Mouse (Mus musculus) mouse trophoblast stem cell (cell line): ENCODE results near the gene Shisa3.

Experiments used
- in situ Hi-C, 2 experiments: fragments of 300-500 bp; cut with MseI, MboI; formaldehyde crosslinking; loops; 2 replicates in 1 of 2; 3 replicates in 1 of 2; pipeline ENCODE4 v1.15.1; 2025

Gene Shisa3

DNA sequence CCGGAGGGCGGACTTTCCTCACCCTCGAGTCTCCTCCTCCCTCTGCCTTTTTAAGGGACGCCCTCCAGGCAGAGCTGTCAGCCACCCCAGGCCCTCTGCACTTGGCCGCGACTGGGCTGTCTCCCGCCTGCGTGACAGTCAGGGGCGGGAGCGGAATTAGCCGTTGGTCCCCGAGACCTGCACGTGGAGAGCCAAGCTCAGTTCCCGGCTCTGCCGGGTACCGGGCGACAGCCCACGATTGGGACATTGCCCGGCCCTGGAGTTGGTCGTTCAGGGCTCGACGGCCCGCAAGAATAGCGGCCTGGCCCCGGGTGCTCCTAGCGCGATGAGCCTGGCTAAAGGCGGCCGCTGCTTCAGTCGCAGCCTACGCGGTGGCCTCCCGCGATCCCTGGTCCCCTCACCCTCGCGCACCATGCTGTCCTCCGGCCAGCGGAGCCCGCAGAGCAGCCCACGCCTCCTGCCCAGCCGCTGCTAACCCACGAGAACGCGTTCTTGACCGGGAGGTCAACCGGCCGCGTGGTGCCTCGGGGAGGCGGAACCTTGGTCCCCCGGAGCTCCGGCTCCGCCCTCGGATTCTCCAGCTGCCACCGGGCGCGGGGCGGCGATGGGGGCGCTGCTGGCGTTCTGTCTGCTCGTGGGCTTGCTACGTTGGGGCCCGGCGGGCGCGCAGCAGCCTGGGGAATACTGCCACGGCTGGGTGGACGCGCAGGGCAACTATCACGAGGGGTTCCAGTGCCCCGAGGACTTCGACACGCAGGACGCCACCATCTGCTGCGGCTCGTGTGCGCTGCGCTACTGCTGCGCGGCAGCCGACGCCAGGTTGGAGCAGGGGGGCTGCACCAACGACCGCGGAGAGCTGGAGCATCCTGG is at the start of gene Shisa3:
Gene Shisa3 (plus strand): TSS at position 79 of the 870 bp plus-strand sequence.
- in situ Hi-C loops, result no loop called here

DNA sequence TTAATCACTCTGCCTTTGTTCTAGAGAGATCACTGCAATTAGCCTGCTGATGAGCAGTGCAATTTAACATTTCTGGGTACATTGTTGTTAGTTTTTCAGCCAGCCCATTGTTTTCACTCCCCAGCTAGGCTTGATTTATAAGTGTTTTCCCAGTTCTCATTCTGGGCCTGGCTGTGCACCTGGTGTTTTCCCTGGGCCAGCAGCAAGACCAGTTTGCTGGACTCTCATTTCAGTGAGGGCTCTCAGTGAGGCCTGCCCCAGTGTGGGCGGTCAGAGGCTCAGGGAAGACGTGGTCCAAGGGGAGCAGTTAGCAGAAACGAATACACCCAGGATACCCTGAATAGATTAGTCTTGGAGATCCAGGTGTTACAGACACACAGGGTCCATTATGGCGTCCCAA is 49.0 kb upstream of the Shisa3 start:
- in situ Hi-C loops, result no loop called here

DNA sequence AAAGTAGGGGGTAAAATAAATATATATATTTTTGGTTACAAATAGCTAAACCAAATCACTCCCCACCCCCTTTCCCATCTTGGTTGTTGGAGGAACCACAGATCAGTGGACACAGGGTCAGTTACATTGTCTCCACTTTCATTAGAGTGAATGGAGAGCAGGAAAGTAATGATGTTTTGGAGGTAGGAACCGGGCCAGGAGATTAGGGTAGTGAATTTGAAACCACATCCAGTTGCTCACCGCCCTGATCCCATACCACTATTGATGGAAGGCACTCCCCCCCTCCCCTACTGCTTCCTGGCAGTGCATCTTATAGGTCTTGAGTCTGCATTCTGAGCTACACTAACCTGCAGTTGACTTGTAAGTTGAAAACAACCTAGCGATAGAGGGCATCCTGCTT is 48.6 kb upstream of the Shisa3 start:
- in situ Hi-C loops, result no loop called here

DNA sequence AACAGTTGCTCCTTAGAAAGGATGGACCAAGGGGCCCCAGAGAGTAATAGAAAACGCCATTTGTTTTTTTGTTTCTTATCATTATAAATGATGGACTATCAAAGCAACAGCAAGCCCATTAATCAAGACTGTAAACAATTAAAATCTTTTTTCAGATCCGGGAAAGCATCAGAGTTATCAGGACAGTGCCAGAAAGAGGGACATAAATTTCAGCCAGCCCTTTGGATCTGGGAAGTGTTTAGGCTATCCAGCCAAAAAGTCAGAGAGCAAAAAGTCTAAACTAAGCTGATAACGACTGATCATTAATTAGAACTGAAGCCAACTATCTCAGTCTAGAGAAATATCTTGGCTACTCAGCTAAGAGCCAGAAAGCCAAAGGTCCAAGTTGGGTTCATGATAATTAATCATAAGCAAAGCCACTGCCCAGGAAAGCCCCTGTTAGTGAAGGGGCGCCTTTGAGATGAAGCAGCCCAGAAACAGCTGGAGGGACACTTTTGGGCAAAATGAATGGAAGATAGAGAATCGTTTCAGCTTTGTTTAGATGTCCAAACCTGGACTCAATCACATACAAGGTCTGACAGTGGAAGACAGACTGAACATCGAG is 35.0 kb upstream of the Shisa3 start:
- in situ Hi-C loops, result no loop called here

DNA sequence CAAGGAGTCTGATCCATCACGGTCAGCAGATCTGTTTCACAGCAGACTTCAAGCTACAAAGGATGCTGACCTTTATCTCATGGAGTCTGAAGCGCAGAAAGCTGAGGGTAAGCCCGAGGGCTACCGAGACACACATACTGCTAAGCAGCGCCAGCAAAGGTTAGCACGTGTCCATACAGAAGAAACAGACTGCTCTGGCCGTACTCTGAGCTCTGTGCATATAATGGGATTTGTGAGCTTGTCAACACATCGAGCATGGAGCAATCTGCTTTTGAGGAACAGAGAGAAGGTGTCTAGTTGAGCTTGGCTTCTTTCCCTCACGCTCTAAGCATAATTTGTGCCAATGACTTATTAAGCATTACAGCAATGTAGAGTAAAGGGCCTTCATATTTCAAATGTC is 33.6 kb upstream of the Shisa3 start:
- in situ Hi-C loops, result no loop called here

DNA sequence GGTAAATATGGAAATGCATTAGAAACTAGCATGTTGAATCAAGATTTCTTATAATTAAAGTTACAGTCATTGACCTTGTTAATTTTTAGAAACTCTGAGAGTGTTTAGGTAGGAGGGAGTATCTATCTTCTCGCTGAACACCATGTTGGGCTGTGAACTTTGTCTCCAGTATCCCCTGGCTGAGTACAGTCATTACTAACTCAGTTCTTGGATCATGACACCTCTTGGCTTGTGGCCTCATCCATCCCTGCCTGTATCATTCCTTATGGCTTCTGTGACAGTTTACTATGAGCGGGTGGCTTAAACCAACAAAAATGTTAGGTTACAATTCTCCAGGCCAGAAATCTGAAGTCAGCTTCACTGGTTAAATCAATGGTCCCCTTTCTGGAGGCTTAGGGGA is 32.0 kb upstream of the Shisa3 start:
- in situ Hi-C loops, result no loop called here

DNA sequence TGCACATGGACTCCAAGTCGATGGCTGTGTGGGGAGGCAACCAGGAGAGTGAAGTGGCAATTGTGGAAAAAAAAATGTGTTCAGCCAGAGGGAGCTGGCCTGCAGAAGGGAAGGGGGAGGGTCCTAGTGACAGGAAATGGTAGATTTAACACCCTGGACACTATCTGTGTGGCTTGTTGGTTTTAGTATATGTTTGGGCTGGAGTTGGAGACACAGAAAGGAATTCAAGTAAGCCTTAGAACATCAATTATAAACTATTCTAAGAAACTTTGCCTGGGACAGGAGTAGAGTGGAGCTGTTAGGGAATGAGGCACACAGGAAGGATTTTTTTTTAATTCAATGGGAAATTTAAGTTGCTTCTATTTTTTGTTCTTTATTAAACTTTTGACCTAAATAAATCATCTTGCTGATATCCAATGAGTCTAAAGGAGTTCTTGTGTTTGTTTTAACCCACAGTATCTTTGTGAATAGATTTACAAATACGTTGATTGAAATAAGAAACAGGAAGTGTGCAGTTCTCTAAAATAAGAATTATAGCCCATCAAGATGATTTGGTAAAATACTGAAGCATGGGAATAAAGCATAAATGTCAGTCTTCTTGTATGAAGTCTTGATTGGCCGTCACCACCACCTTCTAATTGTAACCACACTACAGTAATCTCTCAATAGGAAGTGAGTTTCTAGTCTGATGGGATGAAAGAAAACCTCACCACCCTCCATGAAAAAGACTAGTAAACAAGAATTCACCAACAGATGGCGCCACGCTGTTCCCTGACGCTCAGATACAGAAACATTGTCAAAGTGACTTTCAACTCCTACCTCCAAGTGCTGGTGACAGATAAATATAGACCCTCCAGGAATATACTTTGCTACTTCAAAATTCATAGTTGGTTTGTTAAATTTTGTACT is 27.7 kb upstream of the Shisa3 start:
- in situ Hi-C loops, result no loop called here

DNA sequence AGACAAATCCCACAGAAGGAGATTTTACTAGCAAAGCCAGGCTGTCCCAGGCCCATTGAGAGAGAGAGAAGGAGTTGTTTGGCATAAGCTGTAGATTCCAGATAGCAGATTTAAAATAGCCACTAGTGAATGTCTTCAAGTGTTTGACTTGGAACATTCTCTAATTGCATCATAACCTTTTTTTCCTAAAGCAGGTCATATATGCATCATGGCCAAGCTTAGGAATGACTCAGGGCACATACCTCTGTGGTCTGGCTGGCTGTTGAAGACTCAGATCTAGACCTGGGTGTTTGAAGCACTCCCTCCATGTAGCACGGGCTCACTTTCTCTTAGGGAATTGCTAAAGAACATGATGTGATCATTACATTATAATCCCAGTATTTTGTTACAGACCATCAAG is 12.6 kb upstream of the Shisa3 start:
- in situ Hi-C loops, result no loop called here

DNA sequence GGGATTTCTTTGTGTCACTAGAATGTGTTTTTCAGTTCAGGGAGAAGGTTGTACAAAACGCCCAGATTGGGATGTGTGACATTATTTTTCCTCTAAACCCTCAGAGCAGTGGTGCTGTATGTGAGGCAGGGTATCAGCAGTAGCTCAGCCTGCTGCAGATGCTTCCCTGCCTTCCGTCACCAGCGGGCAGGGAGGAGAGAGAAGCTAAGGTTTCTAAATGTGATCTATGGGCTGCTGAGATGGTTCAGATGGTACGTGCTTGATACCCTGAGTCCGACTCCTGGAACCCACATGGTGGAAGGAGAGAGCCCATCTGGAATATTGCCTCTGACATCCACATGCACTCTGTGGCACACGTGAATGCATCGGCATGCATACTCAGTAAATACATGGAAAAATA is 12.1 kb upstream of the Shisa3 start:
- in situ Hi-C loops, result no loop called here

DNA sequence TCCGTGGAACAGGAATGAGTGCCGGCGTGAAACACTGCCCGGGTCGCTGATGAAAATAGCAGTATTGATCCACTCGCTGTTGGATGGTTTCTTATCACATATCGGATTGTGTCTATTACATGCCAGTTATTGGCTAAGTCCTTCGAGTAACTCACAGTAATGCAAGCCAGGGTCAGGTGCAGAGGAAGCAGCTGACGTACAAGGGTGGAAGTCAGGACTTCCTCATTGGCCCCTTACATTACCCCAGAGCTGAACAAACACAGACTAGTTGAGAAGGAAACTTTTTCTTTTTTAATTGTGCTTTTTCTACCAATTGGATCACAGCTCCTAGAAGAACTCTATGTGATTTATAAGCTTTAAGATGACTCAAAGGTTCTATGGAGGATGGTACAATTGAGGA is 7.7 kb upstream of the Shisa3 start:
- in situ Hi-C loops, result no loop called here

DNA sequence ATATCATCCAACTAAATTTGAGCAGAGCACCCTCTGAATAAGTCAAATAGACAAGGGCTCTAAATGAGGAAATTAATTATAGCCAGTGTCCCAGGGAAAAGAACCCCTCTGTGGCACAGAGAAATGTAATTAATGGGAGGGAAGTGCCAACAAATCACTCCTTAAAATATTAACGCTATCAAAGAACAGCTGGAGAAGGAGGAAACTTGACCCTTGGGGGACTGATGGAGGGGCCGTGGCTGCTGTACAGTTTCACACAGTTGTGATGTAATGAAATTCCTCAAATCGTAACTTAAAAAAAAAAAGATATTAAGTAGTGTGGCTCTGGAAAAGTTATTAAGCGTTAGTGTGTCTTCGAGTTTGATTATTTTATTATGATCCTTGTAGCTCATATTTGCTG is 1.7 kb upstream of the Shisa3 start:
- in situ Hi-C loops, result no loop called here

DNA sequence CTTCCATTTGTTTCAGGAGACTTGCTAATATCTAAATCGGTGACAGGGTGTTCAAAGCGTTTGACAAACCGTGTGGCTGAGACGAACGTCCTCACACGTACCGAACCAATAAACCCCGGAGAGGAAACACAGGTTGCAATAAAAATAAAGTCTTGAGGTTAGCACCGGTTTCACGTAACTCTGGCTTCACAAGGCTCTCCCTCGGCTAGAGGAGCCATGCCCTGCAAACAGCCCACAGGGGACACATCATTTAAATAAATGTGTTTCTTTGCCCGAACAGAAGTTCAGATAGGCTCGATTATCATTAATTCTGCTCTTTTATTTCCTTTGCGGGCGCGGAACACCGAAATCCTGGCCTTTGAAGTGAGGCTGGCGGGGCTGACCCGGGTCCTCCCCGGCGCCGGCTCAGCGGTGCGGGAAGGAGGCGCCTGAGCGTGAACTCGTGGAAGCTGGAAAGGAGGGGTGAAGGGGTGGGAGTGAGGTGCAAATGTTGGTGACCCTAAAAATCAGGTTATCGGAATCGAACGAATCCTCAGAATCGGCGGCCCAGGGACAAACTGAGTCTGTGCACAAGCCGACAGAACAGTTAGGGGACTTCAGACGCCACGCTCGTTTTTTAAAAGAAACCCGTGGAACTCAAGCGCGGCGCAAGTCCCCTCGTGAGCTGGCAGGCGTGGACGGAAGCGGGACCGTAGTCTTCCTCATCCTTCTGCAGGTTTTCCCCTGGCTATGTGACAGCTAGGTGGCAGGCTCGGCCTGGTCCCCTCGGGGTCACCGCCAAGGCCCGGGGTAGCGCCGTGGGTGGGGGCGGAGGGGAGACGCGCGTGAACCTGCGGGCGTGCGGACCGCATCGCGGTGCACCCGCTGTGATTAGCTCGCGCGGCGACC is 522 bp upstream of the Shisa3 start:
- in situ Hi-C loops, result no loop called here

DNA sequence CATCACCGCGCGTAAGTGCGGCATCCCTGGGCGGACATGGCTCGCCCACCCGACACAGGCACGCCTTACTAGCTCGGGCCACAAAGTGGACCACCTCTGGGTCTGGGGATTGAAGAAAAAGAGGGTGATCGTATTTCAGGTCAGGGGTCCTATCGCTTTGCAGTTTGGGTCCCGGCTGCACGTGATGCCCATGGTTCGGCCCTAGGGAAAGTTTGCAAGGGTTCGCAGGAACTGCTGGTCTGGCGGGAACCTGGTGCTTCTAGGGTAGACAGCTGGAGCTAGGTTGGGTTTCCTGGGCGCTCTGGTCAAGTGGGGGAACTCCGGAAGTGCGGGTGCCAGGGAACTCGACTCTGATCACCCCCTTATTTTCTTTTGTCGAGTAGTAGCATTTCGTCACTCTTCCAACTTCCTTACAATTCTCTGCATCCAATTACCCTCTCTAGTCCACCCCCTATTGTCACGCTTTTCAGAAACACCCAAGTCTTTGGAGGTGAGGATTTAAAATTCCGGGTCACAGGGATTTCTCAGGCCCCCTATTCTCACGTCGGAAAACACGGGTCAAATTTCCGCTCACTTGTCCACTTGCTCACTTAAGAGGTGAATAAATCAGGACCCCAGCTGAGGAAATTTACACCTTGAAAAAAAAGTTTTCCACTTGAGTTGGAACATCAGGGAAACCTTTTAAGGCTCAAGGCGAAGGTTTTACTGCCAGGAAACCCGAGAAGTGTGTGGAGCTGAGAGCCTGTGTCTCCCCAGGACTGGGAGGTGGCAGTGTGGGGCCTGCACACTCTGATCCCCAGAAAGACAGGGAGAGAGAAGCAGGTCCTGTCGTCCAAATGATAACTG is 1.2 kb downstream of the Shisa3 start:
- in situ Hi-C loops, result no loop called here

DNA sequence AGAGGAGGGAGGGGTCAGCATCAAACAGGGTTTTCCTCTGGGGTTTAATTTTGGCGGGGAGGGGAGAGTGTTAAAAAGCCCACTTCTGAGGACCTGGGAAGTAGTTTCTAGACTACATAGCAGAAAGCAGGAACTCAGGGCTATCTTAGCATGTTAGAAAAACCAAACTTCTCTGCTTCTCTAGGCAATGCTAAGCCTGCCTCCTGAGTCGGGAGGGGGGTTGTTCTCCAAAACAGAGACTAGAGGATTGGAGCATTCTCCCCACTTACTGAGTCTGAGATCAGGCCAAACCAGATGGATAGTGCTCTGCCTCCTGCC is 1.8 kb downstream of the Shisa3 start:
- in situ Hi-C loops, result no loop called here

DNA sequence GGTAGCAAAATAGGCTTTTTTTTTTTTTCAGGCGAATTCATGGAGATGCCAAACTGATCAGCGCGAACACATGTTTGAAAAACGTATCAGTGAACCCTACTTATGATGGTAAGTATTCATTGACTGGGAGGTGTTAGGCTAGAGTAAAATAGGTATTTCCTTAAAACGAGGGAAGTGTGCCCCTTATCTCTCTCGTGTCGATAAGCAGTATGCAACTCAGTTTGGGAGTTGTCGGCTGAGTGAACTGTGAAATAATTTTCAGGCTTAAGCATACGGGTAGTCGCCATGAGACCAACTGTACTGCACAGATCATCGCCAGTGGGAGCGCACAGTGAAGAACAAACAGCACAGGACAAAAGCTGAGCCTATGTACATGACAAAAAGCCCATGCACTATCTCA is 13.5 kb downstream of the Shisa3 start:
- in situ Hi-C loops, result no loop called here

DNA sequence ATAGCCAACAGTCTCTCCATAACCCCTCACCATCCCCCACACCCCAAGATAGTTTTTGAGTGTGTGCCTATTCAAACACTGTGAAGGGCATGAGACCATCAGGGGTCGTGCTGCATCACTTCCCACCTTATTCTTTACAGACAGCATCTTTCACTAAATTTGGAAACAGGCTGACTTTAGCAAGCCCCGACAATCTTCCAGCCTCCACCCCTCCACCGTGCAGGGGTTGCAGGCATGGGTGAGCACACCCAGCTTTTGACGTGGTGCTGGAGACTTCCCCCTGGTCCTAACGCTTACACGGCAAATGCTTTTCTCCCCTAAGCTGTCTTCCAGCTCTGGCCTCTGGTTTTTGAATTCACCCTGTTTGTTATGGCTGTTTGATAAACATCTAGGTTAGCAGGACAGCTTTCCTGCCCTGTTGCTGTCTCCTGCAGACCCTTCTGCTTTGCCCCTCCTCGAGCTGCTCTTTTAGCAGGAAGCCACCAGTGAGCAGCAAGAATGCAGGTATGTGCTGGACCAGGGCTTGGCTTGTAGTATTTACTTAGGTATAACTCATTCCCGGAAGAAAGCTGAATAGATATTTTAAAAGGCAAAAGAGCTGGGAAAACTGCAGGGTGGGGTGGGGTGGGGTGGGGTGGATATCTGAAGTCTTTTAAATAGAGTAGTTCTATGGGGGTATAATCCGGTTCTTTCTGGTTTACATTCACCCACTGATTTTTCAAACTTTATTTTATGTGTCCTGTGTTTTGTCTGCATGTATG is 20.7 kb downstream of the Shisa3 start:
- in situ Hi-C loops, result no loop called here

DNA sequence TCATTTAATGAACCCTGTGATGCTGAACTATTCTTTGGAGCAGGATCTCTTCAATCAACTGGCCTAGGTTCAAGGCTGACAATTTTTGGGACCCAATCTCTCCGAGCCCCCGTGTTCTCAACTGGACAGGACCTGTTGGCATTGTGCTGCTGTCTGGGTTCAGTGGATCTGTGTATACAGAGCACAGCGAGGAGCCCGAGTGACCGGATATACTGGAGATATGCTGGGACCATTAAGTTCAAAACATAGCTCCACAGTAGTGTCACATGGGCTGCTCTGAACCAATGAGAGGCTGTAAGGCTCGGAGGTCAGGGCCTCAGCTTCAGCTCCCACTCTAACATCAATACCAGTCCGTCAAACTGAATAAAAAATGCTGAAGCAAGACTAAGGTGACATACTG is 21.8 kb downstream of the Shisa3 start:
- in situ Hi-C loops, result no loop called here

DNA sequence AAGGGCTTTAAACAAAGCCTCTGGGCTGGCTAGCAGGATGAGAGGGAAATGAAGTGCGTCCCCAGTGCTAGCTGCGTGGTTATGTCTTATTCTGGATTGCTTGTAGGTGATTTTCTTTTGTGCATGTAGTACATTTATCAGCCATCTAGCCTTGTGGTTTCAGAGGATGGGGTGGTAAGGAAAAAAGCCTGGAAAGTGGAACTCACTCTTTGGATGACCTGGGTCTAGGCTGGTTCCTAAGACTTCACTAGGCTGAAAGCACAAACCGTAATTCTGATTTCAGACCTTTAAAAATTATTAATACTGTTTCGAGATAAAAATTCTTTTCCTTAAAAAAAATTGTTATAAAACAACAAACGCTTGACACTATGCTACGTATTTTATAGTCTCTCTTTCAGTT is 22.2 kb downstream of the Shisa3 start:
- in situ Hi-C loops, result no loop called here

DNA sequence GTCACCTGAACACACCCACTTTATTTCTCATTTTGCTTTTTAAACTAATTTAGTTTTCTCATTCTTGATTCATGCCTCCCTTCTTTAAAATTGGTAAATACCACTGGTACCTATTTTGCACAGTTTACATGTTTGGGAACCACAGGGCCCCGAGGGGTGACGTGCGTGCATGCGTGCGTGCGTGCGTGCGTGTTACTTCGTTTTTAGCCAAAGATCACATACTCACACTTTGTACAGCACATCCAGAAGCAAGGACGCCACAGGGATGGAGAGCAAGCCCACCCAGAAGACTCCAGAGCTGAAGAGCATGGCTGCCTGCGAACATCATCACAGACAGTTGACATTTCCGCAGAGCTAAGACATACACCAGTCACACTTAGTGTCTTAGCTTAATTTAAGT is 23.6 kb downstream of the Shisa3 start:
- in situ Hi-C loops, result no loop called here
